Mouse (Mus musculus) heart, embryonic 12.5 days (tissue): ENCODE results near the gene Alg5. TPM values are rescaled to one million over a fixed set of nuclear protein-coding genes. Genes with fewer than 3 reads are reported as not detected.
A peak's percentile ranks its signal among the peaks of the same experiment; 100 is the strongest.
"Not testable (repeated sequence)": the region's sequence is repeated elsewhere in the genome, so short reads cannot be mapped to it uniquely, and the experiment has no call there.

Experiments
- ATAC-seq: fragments of 200-750 bp; cut with Nextera tagmentation; 2 replicates; pipeline ENCODE4 v1.8.0; 2017; ENCODE audit warnings: moderate TSS enrichment, moderate library complexity; ENCODE audit not compliant: insufficient number of reproducible peaks, low FRiP score
- H3K27ac ChIP-seq: fragments of 300-500 bp; sonication (generic); 2 replicates; pipeline ENCODE4 v1.5.1; 2016; ENCODE audit warnings: mild to moderate bottlenecking, moderate library complexity; ENCODE audit not compliant: poor library complexity, severe bottlenecking
- H3K27me3 ChIP-seq: fragments of 300-500 bp; sonication (generic); replicated peaks from 2 replicates; pipeline ENCODE4 v1.6.1; 2016; ENCODE audit warnings: mild to moderate bottlenecking, moderate library complexity
- H3K36me3 ChIP-seq: fragments of 300-500 bp; sonication (generic); 2 replicates; pipeline ENCODE4 v1.6.1; 2016; ENCODE audit warnings: mild to moderate bottlenecking, moderate library complexity
- H3K4me1 ChIP-seq: fragments of 300-500 bp; sonication (generic); replicated peaks from 2 replicates; pipeline ENCODE4 v1.6.1; 2016; ENCODE audit warnings: mild to moderate bottlenecking
- H3K4me2 ChIP-seq: fragments of 300-500 bp; sonication (generic); 2 replicates; pipeline ENCODE4 v1.6.1; 2016; ENCODE audit warnings: mild to moderate bottlenecking, moderate library complexity
- H3K4me3 ChIP-seq: fragments of 300-500 bp; sonication (generic); 2 replicates; pipeline ENCODE4 v1.5.1; 2016; ENCODE audit warnings: mild to moderate bottlenecking
- H3K9ac ChIP-seq: fragments of 300-500 bp; sonication (generic); 2 replicates; pipeline ENCODE4 v1.6.1; 2016; ENCODE audit warnings: mild to moderate bottlenecking, moderate library complexity
- H3K9me3 ChIP-seq: fragments of 300-500 bp; sonication (generic); replicated peaks from 2 replicates; pipeline ENCODE4 v1.6.1; 2016; ENCODE audit warnings: mild to moderate bottlenecking, moderate library complexity
- WGBS: fragments of 180-500 bp; shearing (Covaris S2); methylation state at CpG from one replicate; pipeline ENCODE4 v1.1.7; 2016; 5-methylcytosine and 5-hydroxymethylcytosine counted together
- polyA plus RNA-seq: library from polyadenylated mRNA; unstranded; fragments of >200 nt; fragmentation: Nextera tagmentation; extraction: Ambion mirVana; gene quantifications from 2 replicates; pipeline ENCODE4 v1.2.1, GENCODE M21; 2016

Alg5 gene
- polyA plus RNA-seq, 1 experiment from 2014 or later, result 41.2 TPM

GRCm38 (mm10) chr3:54765521-54765920 is 30.2 kb downstream of the Alg5 start:
- not testable (repeated sequence) for H3K4me2 ChIP-seq, H3K9ac ChIP-seq, H3K27ac ChIP-seq, H3K36me3 ChIP-seq, H3K9me3 ChIP-seq, ATAC-seq, H3K4me3 ChIP-seq, H3K27me3 ChIP-seq
- peaks cover 15% of the 10 kb centered on the region for H3K4me1 ChIP-seq
- 84% methylated on average over 6 of the region's 6 CpGs for WGBS

- H3K9me3 ChIP-seq, result peaks cover 6% of the 10 kb centered on the region
- no peak overlapping the region for H3K27ac ChIP-seq
- no peak overlapping the region for H3K9ac ChIP-seq
- H3K27me3 ChIP-seq, result no peaks in the 10 kb centered on the region
- H3K36me3 ChIP-seq, result 0 out of 2 replicates have a peak, but pooled peaks cover 2% of the 10 kb centered on the region
- H3K4me1 ChIP-seq, result peaks cover 12% of the 10 kb centered on the region
- ATAC-seq, result no peak
- no peak overlapping the region for H3K4me2 ChIP-seq
- WGBS, result 71% methylated on average over 14 of the region's 14 CpGs
- H3K4me3 ChIP-seq, result no peak overlapping the region
Measured at GRCm38 (mm10) chr3:54766034-54766433, 30.7 kb downstream of the Alg5 start.

GRCm38 (mm10) chr3:54766811-54767210 is 31.5 kb downstream of the Alg5 start:
- H3K4me2 ChIP-seq, result no peak overlapping the region
- WGBS, result 75% methylated on average over 5 of the region's 5 CpGs
- H3K36me3 ChIP-seq, result 0 out of 2 replicates have a peak, but pooled peaks cover 2% of the 10 kb centered on the region
- H3K27me3 ChIP-seq, result no peaks in the 10 kb centered on the region
- no peak overlapping the region for H3K4me3 ChIP-seq
- no peak for ATAC-seq
- no peak overlapping the region for H3K27ac ChIP-seq
- peaks cover 6% of the 10 kb centered on the region for H3K9me3 ChIP-seq
- peaks cover 9% of the 10 kb centered on the region; the same call in 1 of the 2 replicates for H3K4me1 ChIP-seq
- no peak overlapping the region for H3K9ac ChIP-seq

- peaks cover 3% of the 10 kb centered on the region for H3K9me3 ChIP-seq
- H3K4me2 ChIP-seq, result no peak overlapping the region
- H3K36me3 ChIP-seq, result no peaks in the 10 kb centered on the region
- no peak overlapping the region for H3K4me3 ChIP-seq
- WGBS, result 83% methylated on average over 8 of the region's 8 CpGs
- no peaks in the 10 kb centered on the region for H3K27me3 ChIP-seq
- peaks cover 6% of the 10 kb centered on the region; the same call in 1 of the 2 replicates for H3K4me1 ChIP-seq
- no peak for ATAC-seq
- H3K27ac ChIP-seq, result no peak overlapping the region
- H3K9ac ChIP-seq, result no peak overlapping the region
Measured at GRCm38 (mm10) chr3:54768592-54768991, 33.3 kb downstream of the Alg5 start.

- H3K4me1 ChIP-seq, result no peaks in the 10 kb centered on the region
- 73% methylated on average over 17 of the region's 17 CpGs for whole genome bisulfite sequencing
- H3K4me3 ChIP-seq, result no peak overlapping the region
- H3K27ac ChIP-seq, result no peak overlapping the region
- ATAC-seq, result no peak
- no peaks in the 10 kb centered on the region for H3K36me3 ChIP-seq
- peaks cover 5% of the 10 kb centered on the region for H3K9me3 ChIP-seq
- H3K9ac ChIP-seq, result no peak overlapping the region
- H3K4me2 ChIP-seq, result no peak overlapping the region
- H3K27me3 ChIP-seq, result no peaks in the 10 kb centered on the region
Measured at GRCm38 (mm10) chr3:54769349-54770275, 34.3 kb downstream of the Alg5 start.

GRCm38 (mm10) chr3:54773613-54774012 is 38.3 kb downstream of the Alg5 start:
- Histone ChIP-seq H3K9me3 (peaks cover 5% of the 10 kb centered on the region), H3K4me2 (no peak overlapping the region), H3K36me3 (no peaks in the 10 kb centered on the region), H3K9ac (no peak overlapping the region), H3K4me3 (no peak overlapping the region), H3K27me3 (no peaks in the 10 kb centered on the region), H3K4me1 (peaks cover 14% of the 10 kb centered on the region), H3K27ac (no peak overlapping the region)
- ATAC-seq, result no peak
- 82% methylated on average over 6 of the region's 6 CpGs for WGBS

GRCm38 (mm10) chr3:54775989-54776631 is 40.8 kb downstream of the Alg5 start:
- H3K9me3 ChIP-seq, result peaks cover 5% of the 10 kb centered on the region
- no peak overlapping the region for H3K4me2 ChIP-seq
- H3K4me3 ChIP-seq, result no peak overlapping the region
- no peak for ATAC-seq
- H3K9ac ChIP-seq, result no peak overlapping the region
- peaks cover 14% of the 10 kb centered on the region for H3K4me1 ChIP-seq
- no peaks in the 10 kb centered on the region for H3K27me3 ChIP-seq
- H3K36me3 ChIP-seq, result no peaks in the 10 kb centered on the region
- no peak overlapping the region for H3K27ac ChIP-seq
- 55% methylated on average over 7 of the region's 7 CpGs for WGBS

GRCm38 (mm10) chr3:54790601-54791000 is 55.3 kb downstream of the Alg5 start:
- ATAC-seq, result no peak
- 49% methylated on average over 2 of the region's 2 CpGs for WGBS
- H3K4me3 ChIP-seq, result no peak overlapping the region

GRCm38 (mm10) chr3:54791822-54792677 is 56.7 kb downstream of the Alg5 start:
- Histone ChIP-seq H3K4me1 (peaks cover 12% of the 10 kb centered on the region), H3K9me3 (peaks cover 15% of the 10 kb centered on the region), H3K9ac (no peak overlapping the region), H3K27ac (no peak overlapping the region), H3K4me3 (no peak overlapping the region), H3K27me3 (no peaks in the 10 kb centered on the region), H3K36me3 (peaks cover 37% of the 10 kb centered on the region), H3K4me2 (no peak overlapping the region)
- ATAC-seq, result peak; percentile 37; the same call in 1 of the 2 replicates
- whole genome bisulfite sequencing, result 52% methylated on average over 10 of the region's 10 CpGs

More at GRCm38 (mm10) chr3:54790601-54791000, 55.3 kb downstream of the Alg5 start:
- H3K4me1 ChIP-seq, result peaks cover 12% of the 10 kb centered on the region
- H3K36me3 ChIP-seq, result peaks cover 48% of the 10 kb centered on the region
- no peak overlapping the region for H3K4me2 ChIP-seq
- H3K9me3 ChIP-seq, result peaks cover 15% of the 10 kb centered on the region
- no peak overlapping the region for H3K9ac ChIP-seq
- H3K27me3 ChIP-seq, result no peaks in the 10 kb centered on the region
- no peak overlapping the region for H3K27ac ChIP-seq

- 84% methylated on average over 6 of the region's 6 CpGs for WGBS
- H3K9ac ChIP-seq, result no peak overlapping the region
- no peak for ATAC-seq
- H3K36me3 ChIP-seq, result peaks cover 35% of the 10 kb centered on the region
- no peak overlapping the region for H3K4me2 ChIP-seq
- no peaks in the 10 kb centered on the region for H3K27me3 ChIP-seq
- H3K4me1 ChIP-seq, result peaks cover 12% of the 10 kb centered on the region
- no peak overlapping the region for H3K4me3 ChIP-seq
- peaks cover 15% of the 10 kb centered on the region for H3K9me3 ChIP-seq
- H3K27ac ChIP-seq, result no peak overlapping the region
Measured at GRCm38 (mm10) chr3:54793762-54794161, 58.4 kb downstream of the Alg5 start.
